Mouse (Mus musculus) ES-E14 (cell line): ENCODE measurements around the gene Gsg1l. TPM values are rescaled to one million over a fixed set of nuclear protein-coding genes. Genes with fewer than 3 reads are reported as not detected.

Experiments used
- DNase-seq: peaks from one replicate; pipeline ENCODE4 v3.0.0-alpha.2; 2013; ENCODE audit warnings: low read depth, low spot score
- H3K27ac ChIP-seq: 2 replicates; pipeline ENCODE4 v1.5.1; 2012; ENCODE audit warnings: low read depth, mild to moderate bottlenecking, low read length, moderate library complexity, mixed read lengths; ENCODE audit not compliant: poor library complexity, insufficient read depth, severe bottlenecking
- H3K36me3 ChIP-seq: 2 replicates; pipeline ENCODE4 v1.6.1; 2012; ENCODE audit warnings: mild to moderate bottlenecking, low read length, moderate library complexity, mixed read lengths; ENCODE audit not compliant: control insufficient read depth, poor library complexity, insufficient read depth, severe bottlenecking
- H3K4me1 ChIP-seq, 2 experiments: fragments of 150-350 bp in 1 of 2; sonication (generic) in 1 of 2; 2 replicates each; pipeline ENCODE4 v1.6.1; 2012; ENCODE audit warnings: low read length in 2 of 2, mild to moderate bottlenecking in 1 of 2, mixed read lengths in 1 of 2; ENCODE audit not compliant: control insufficient read depth in 2 of 2, insufficient read depth in 2 of 2, poor library complexity in 1 of 2
- H3K4me3 ChIP-seq, 2 experiments: fragments of 150-350 bp in 1 of 2; sonication (generic) in 1 of 2; 2 replicates each; pipeline ENCODE4 v1.5.1; 2012; ENCODE audit warnings: low read length in 2 of 2, low read depth in 1 of 2, mild to moderate bottlenecking in 1 of 2, mixed read lengths in 1 of 2; ENCODE audit not compliant: insufficient read depth in 1 of 2, poor library complexity in 1 of 2, severe bottlenecking in 1 of 2
- H3K9ac ChIP-seq: 2 replicates; pipeline ENCODE4 v1.6.1; 2012; ENCODE audit warnings: low read depth, mild to moderate bottlenecking, low read length, mixed read lengths; ENCODE audit not compliant: poor library complexity, insufficient read depth, severe bottlenecking
- H3K9me3 ChIP-seq: fragments of 150-350 bp; sonication (generic); 2 replicates; pipeline ENCODE4 v1.6.1; 2012; ENCODE audit warnings: low read depth, mild to moderate bottlenecking, low read length; ENCODE audit not compliant: control insufficient read depth, insufficient read depth
- CHD2 ChIP-seq: IDR thresholded peaks from 2 replicates; pipeline ENCODE4 v1.6.1; 2014; ENCODE audit warnings: mild to moderate bottlenecking, low read depth, low read length, inconsistent platforms
- HCFC1 ChIP-seq: IDR thresholded peaks from 2 replicates; pipeline ENCODE4 v1.6.1; 2012; ENCODE audit warnings: low read length, inconsistent platforms, borderline replicate concordance; ENCODE audit not compliant: insufficient read depth
- MAFK ChIP-seq: IDR thresholded peaks from 2 replicates; pipeline ENCODE4 v1.6.1; 2014; ENCODE audit warnings: mild to moderate bottlenecking, low read depth, low read length, inconsistent platforms; ENCODE audit not compliant: insufficient read depth
- ZC3H11A ChIP-seq: IDR thresholded peaks from 2 replicates; pipeline ENCODE4 v1.6.1; 2012; ENCODE audit warnings: low read depth, mild to moderate bottlenecking, inconsistent platforms, low read length, borderline replicate concordance
- ZNF384 ChIP-seq: IDR thresholded peaks from 2 replicates; pipeline ENCODE4 v1.6.1; 2012; ENCODE audit warnings: low read depth, low read length, inconsistent platforms
- in situ Hi-C, 2 experiments: fragments of 600-800 bp; cut with MboI; formaldehyde crosslinking; loops; one replicate each; pipeline ENCODE4 v1.15.1; 2025; ENCODE audit warnings: low sequenced_read_pairs in 2 of 2, inconsistent platforms in 1 of 2; ENCODE audit not compliant: unreplicated experiment in 2 of 2
- total RNA-seq: library from RNA; depleted of rRNA; stranded (reverse); fragments of 300-350 nt; gene quantifications from 2 replicates; pipeline ENCODE4 v1.2.3, GENCODE M21; 2012

The Gsg1l gene
- total RNA-seq, 1 experiment = not detected

- no peaks in the 10 kb centered on the region for H3K4me1 ChIP-seq
- H3K4me3 ChIP-seq = peak overlapping the region; percentile 65 to 72
- no peak overlapping the region for H3K9ac ChIP-seq
- in situ Hi-C loops = no loop called here
- no peaks in the 10 kb centered on the region for H3K36me3 ChIP-seq
- no peak for DNase-seq
- TF ChIP-seq HCFC1 (no peak), MAFK (no peak), CHD2 (no peak), ZNF384 (no peak), ZC3H11A (no peak)
- no peaks in the 10 kb centered on the region for H3K9me3 ChIP-seq
- H3K27ac ChIP-seq = no peak overlapping the region
These were observed 1.1 kb downstream of the Gsg1l start for GRCm38 (mm10) chr7:126080949-126081654.

- no peak for DNase-seq
These were observed 5.3 kb downstream of the Gsg1l start for GRCm38 (mm10) chr7:126076935-126077334.

DNA sequence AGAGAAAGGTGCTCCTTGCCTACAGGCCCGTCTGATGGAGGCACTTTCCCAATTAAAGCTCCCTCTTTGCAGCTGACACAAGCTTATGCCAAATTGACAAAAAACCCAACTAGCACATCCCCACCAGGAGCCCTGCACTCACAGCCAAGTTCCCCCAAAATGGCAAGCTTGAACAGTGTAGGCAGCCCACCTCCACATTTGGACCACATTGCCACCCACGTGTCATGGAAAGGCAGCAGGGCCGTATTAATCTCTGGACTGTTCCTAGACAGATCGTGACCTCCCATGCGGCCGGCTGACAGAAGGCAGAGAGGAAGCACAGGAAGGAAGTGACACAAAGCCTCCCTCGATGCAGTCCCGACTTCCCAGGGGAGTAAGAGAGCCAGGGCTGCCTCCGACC lies 7.2 kb downstream of the Gsg1l start:
- Histone ChIP-seq H3K9me3 (no peaks in the 10 kb centered on the region), H3K27ac (peak overlapping the region; percentile 12; the same call in 1 of the 2 replicates), H3K4me3 (no peak overlapping the region), H3K4me1 (no peaks in the 10 kb centered on the region), H3K9ac (no peak overlapping the region), H3K36me3 (no peaks in the 10 kb centered on the region)
- no peak for DNase-seq
- no peak for TF ChIP-seq ZNF384
- TF ChIP-seq ZC3H11A = no peak
- TF ChIP-seq MAFK = no peak
- no peak for TF ChIP-seq HCFC1
- no peak for TF ChIP-seq CHD2
- in situ Hi-C loops = no loop called here

More at GRCm38 (mm10) chr7:126076935-126077334, 5.3 kb downstream of the Gsg1l start:
- Histone ChIP-seq H3K4me3 (no peak overlapping the region), H3K4me1 (no peaks in the 10 kb centered on the region), H3K9me3 (no peaks in the 10 kb centered on the region), H3K9ac (no peak overlapping the region), H3K36me3 (no peaks in the 10 kb centered on the region), H3K27ac (no peak overlapping the region)
- in situ Hi-C loops = no loop called here
- TF ChIP-seq HCFC1 (no peak), ZNF384 (no peak), ZC3H11A (no peak), CHD2 (no peak), MAFK (no peak)

DNA sequence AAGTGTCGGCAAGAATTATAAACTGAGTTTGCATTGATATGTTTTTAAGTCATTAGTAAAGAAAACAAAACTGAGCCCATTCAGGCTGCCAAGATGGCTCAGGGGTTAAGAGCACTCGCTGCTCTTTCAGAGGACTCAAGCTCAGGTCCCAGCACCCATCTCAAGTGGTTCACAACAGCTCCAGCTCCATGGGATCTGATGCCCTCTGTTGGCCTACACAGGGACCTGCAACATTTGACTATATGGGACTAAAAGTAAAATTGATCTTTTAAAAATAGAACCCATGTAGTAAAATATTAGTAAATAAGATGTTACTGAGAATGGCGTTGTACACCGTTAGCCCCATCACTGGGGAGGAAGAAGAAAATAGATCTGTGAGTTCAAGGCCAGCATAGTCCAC lies 11.9 kb downstream of the Gsg1l start:
- in situ Hi-C loops = no loop called here
- TF ChIP-seq ZNF384 (no peak), CHD2 (no peak), MAFK (no peak), HCFC1 (no peak), ZC3H11A (no peak; the same call in 1 of the 2 replicates)
- Histone ChIP-seq H3K27ac (no peak overlapping the region), H3K4me3 (no peak overlapping the region), H3K9me3 (no peaks in the 10 kb centered on the region), H3K9ac (no peak overlapping the region), H3K36me3 (no peaks in the 10 kb centered on the region), H3K4me1 (no peaks in the 10 kb centered on the region)
- no peak for DNase-seq

DNA sequence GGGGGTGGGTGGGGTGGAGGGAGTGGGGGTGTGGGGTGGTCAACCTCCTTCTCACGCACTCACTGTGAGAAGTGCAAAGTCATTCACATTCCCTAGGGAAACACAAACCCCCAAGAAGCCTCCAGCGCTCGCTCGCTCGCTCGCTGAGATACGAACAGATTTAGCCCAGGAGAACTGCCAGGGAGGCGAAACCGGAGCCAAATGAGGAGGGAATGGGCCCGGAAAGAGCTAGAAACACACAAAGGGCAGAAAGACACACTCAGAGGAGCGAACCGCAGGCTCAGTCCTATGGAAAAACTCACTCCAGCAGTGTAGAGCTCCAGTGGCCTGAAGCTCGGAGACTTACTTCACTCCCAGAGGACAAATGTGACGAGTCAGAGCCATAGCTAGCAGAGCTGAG lies 15.4 kb downstream of the Gsg1l start:
- Histone ChIP-seq H3K4me3 (no peak overlapping the region), H3K9ac (no peak overlapping the region), H3K36me3 (no peaks in the 10 kb centered on the region), H3K4me1 (no peaks in the 10 kb centered on the region), H3K9me3 (no peaks in the 10 kb centered on the region), H3K27ac (no peak overlapping the region)
- TF ChIP-seq HCFC1 (no peak), ZNF384 (no peak), CHD2 (no peak), ZC3H11A (no peak), MAFK (no peak)
- in situ Hi-C loops = no loop called here
- DNase-seq = no peak
